Mouse (Mus musculus) forebrain, embryonic 14.5 days (tissue): ENCODE measurements around the gene 1700030J22Rik. TPM values are rescaled to one million over a fixed set of nuclear protein-coding genes. Genes with fewer than 3 reads are reported as not detected.

Experiments used
- ATAC-seq: fragments of 200-750 bp; cut with Nextera tagmentation; 2 replicates; pipeline ENCODE4 v1.8.0; 2017; ENCODE audit warnings: mild to moderate bottlenecking, moderate library complexity
- DNase-seq: peaks from one replicate; pipeline ENCODE4 v3.0.0-alpha.2; 2015; ENCODE audit warnings: low spot score
- H3K27ac ChIP-seq: fragments of 300-500 bp; sonication (generic); 2 replicates; pipeline ENCODE4 v1.5.1; 2014; ENCODE audit warnings: low read depth, mild to moderate bottlenecking, control low read depth, low read length, moderate library complexity
- H3K27me3 ChIP-seq: fragments of 300-500 bp; sonication (generic); replicated peaks from 2 replicates; pipeline ENCODE4 v1.6.1; 2014; ENCODE audit warnings: low read length, control low read depth, mixed read lengths; ENCODE audit not compliant: control insufficient read depth, insufficient read depth
- H3K36me3 ChIP-seq: fragments of 300-500 bp; sonication (generic); 2 replicates; pipeline ENCODE4 v1.6.1; 2014; ENCODE audit warnings: low read length, control low read depth; ENCODE audit not compliant: control insufficient read depth, insufficient read depth
- H3K4me1 ChIP-seq: fragments of 300-500 bp; sonication (generic); 2 replicates; pipeline ENCODE4 v1.6.1; 2014; ENCODE audit warnings: antibody characterized with exemption, low read length, control low read depth; ENCODE audit not compliant: control insufficient read depth, insufficient read depth
- H3K4me2 ChIP-seq: fragments of 300-500 bp; sonication (generic); 2 replicates; pipeline ENCODE4 v1.6.1; 2014; ENCODE audit warnings: mild to moderate bottlenecking, control low read depth, low read length
- H3K4me3 ChIP-seq: fragments of 300-500 bp; sonication (generic); 2 replicates; pipeline ENCODE4 v1.5.1; 2014; ENCODE audit warnings: low read depth, low read length, control low read depth
- H3K9ac ChIP-seq: fragments of 300-500 bp; sonication (generic); 2 replicates; pipeline ENCODE4 v1.6.1; 2014; ENCODE audit warnings: mild to moderate bottlenecking, low read length, control low read depth, moderate library complexity
- H3K9me3 ChIP-seq: fragments of 300-500 bp; sonication (generic); replicated peaks from 2 replicates; pipeline ENCODE4 v1.6.1; 2016; ENCODE audit warnings: low read length, control low read depth, mixed read lengths; ENCODE audit not compliant: control insufficient read depth
- WGBS: fragments of 180-500 bp; shearing (Covaris S2); extraction: QIAGEN DNeasy Blood & Tissue Kit; methylation state at CpG from one replicate; pipeline ENCODE4 v1.1.7; 2014; 5-methylcytosine and 5-hydroxymethylcytosine counted together
- polyA plus RNA-seq: library from polyadenylated mRNA; unstranded; fragments of >200 nt; fragmentation: Nextera tagmentation; extraction: Ambion mirVana; gene quantifications from 2 replicates; pipeline ENCODE4 v1.2.1, GENCODE M21; 2014

1700030J22Rik gene
- polyA plus RNA-seq, 1 experiment from 2014 or later, result 3.9 TPM

- ATAC-seq (no peak), DNase-seq (no peak)
- Histone ChIP-seq H3K4me2 (no peak overlapping the region), H3K4me1 (no peaks in the 10 kb centered on the region), H3K9me3 (no peaks in the 10 kb centered on the region), H3K36me3 (no peaks in the 10 kb centered on the region), H3K27ac (no peak overlapping the region), H3K27me3 (no peaks in the 10 kb centered on the region), H3K4me3 (no peak overlapping the region), H3K9ac (no peak overlapping the region)
- 39% methylated on average over 5 of the region's 5 CpGs for WGBS
Measured at GRCm38 (mm10) chr8:116975066-116975465, 3.7 kb downstream of the 1700030J22Rik start.

DNA sequence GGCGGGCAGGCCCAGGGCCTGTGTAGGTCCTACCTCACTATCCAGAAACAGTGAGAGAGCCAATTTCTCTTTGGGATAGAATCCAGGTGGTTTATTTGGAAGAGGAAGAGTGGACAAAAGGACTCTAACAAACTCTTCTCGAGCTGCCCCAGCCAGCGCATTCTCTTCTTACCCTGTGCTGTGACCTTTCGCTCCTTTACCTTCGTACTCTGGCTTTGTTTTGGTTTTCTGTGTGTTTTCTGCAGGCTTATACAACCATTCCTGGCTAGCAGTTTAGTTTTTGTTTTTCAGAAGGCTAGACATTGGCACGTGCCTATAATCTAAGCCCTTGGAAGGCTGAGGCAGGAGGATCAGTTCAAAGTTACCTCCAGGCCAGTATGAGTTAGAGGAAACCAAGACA is 9.2 kb downstream of the 1700030J22Rik start:
- Histone ChIP-seq H3K36me3 (no peaks in the 10 kb centered on the region), H3K4me1 (no peaks in the 10 kb centered on the region), H3K4me2 (no peak overlapping the region), H3K9me3 (no peaks in the 10 kb centered on the region), H3K9ac (no peak overlapping the region), H3K27ac (no peak overlapping the region), H3K4me3 (no peak overlapping the region), H3K27me3 (no peaks in the 10 kb centered on the region)
- DNase-seq (no peak), ATAC-seq (no peak)
- 85% methylated on average over 6 of the region's 6 CpGs for WGBS

- ATAC-seq (no peak), DNase-seq (no peak)
- Histone ChIP-seq H3K27me3 (no peaks in the 10 kb centered on the region), H3K9me3 (no peaks in the 10 kb centered on the region), H3K4me2 (no peak overlapping the region), H3K4me3 (no peak overlapping the region), H3K27ac (no peak overlapping the region), H3K9ac (no peak overlapping the region), H3K36me3 (peaks cover 56% of the 10 kb centered on the region), H3K4me1 (no peaks in the 10 kb centered on the region)
- 94% methylated on average over 9 of the region's 9 CpGs for WGBS
Measured at GRCm38 (mm10) chr8:116954415-116954814, 24.3 kb downstream of the 1700030J22Rik start.

GRCm38 (mm10) chr8:116952428-116952827 is 26.3 kb downstream of the 1700030J22Rik start:
- DNase-seq (no peak), ATAC-seq (no peak)
- Histone ChIP-seq H3K4me3 (no peak overlapping the region), H3K4me2 (no peak overlapping the region), H3K27me3 (no peaks in the 10 kb centered on the region), H3K36me3 (peaks cover 40% of the 10 kb centered on the region), H3K4me1 (no peaks in the 10 kb centered on the region), H3K9me3 (no peaks in the 10 kb centered on the region), H3K9ac (no peak overlapping the region), H3K27ac (no peak overlapping the region)
- WGBS, result 93% methylated on average over 8 of the region's 8 CpGs

- Histone ChIP-seq H3K4me1 (no peaks in the 10 kb centered on the region), H3K9ac (no peak overlapping the region), H3K4me3 (no peak overlapping the region), H3K27ac (no peak overlapping the region), H3K4me2 (no peak overlapping the region), H3K36me3 (peaks cover 34% of the 10 kb centered on the region), H3K9me3 (no peaks in the 10 kb centered on the region), H3K27me3 (no peaks in the 10 kb centered on the region)
- DNase-seq, result no peak
- 94% methylated on average over 2 of the region's 2 CpGs for WGBS
- no peak for ATAC-seq
Measured at GRCm38 (mm10) chr8:116951778-116952177, 27.0 kb downstream of the 1700030J22Rik start.

- no peak overlapping the region for H3K4me3 ChIP-seq
- no peak overlapping the region for H3K4me2 ChIP-seq
- DNase-seq, result peak; percentile 33
- H3K27me3 ChIP-seq, result no peaks in the 10 kb centered on the region
- peaks cover 30% of the 10 kb centered on the region for H3K36me3 ChIP-seq
- 74% methylated on average over 5 of the region's 5 CpGs for WGBS
- H3K27ac ChIP-seq, result no peak overlapping the region
- H3K9ac ChIP-seq, result no peak overlapping the region
- no peaks in the 10 kb centered on the region for H3K4me1 ChIP-seq
- no peaks in the 10 kb centered on the region for H3K9me3 ChIP-seq
- ATAC-seq, result no peak
Measured at GRCm38 (mm10) chr8:116951369-116951768, 27.4 kb downstream of the 1700030J22Rik start.

DNA sequence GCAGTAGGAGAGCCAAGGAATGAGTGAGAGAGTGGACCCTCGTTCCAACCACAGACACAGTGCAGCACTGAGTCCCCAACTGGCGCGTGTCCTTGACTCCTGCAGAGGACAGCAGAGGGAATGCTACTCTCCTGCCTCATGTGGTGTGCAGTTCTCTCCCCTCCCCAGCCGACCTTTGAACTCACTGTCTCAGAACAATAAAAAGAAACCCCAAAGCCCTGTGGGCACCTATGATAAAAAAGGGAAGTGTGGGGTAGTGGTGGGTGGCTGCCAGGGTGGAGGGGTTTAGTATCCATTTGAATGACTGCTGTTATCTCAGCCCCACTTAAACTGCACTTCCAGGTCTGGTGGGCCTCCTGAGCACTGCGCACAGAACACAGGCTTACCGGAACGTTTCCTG is 31.2 kb downstream of the 1700030J22Rik start:
- H3K4me2 ChIP-seq, result no peak overlapping the region
- no peak overlapping the region for H3K9ac ChIP-seq
- no peaks in the 10 kb centered on the region for H3K27me3 ChIP-seq
- ATAC-seq (no peak), DNase-seq (no peak)
- WGBS, result 90% methylated on average over 7 of the region's 7 CpGs
- H3K27ac ChIP-seq, result no peak overlapping the region
- no peak overlapping the region for H3K4me3 ChIP-seq
- no peaks in the 10 kb centered on the region for H3K9me3 ChIP-seq
- 0 out of 2 replicates have a peak, but pooled peaks cover 7% of the 10 kb centered on the region for H3K36me3 ChIP-seq
- peaks cover 8% of the 10 kb centered on the region for H3K4me1 ChIP-seq

DNA sequence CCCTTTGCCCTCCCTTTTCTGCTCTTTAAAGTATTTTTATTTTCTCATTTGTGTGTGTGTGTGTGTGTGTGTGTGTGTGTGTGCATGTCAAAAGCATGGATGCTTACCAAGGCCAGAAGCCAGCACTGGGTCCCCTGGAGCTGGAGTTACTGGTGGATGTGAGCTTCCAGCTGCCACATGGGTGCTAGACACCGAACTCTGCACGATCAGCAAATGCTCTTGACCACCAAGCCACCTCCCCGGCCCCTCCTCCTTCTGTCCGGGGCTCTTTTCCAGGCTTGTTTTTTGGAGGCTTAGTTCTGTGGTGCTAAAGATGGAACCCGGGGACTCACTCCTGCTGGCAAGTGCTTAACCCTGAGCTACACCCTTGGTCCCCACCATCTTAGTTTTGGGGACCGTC is 31.9 kb downstream of the 1700030J22Rik start:
- DNase-seq, result no peak
- ATAC-seq, result no peak
- peaks cover 8% of the 10 kb centered on the region for H3K4me1 ChIP-seq
- no peak overlapping the region for H3K4me3 ChIP-seq
- H3K9ac ChIP-seq, result no peak overlapping the region
- no peak overlapping the region for H3K4me2 ChIP-seq
- H3K36me3 ChIP-seq, result 0 out of 2 replicates have a peak, but pooled peaks cover 7% of the 10 kb centered on the region
- no peaks in the 10 kb centered on the region for H3K27me3 ChIP-seq
- H3K9me3 ChIP-seq, result no peaks in the 10 kb centered on the region
- H3K27ac ChIP-seq, result no peak overlapping the region
- 88% methylated on average over 6 of the region's 6 CpGs for WGBS

- 83% methylated on average over 21 of the region's 21 CpGs for WGBS
- H3K4me2 ChIP-seq, result no peak overlapping the region
- 0 out of 2 replicates have a peak, but pooled peaks cover 7% of the 10 kb centered on the region for H3K36me3 ChIP-seq
- ATAC-seq (no peak), DNase-seq (no peak)
- H3K27ac ChIP-seq, result no peak overlapping the region
- no peak overlapping the region for H3K4me3 ChIP-seq
- H3K4me1 ChIP-seq, result peaks cover 8% of the 10 kb centered on the region
- H3K9ac ChIP-seq, result no peak overlapping the region
- H3K27me3 ChIP-seq, result no peaks in the 10 kb centered on the region
- no peaks in the 10 kb centered on the region for H3K9me3 ChIP-seq
Measured at GRCm38 (mm10) chr8:116946268-116946838, 32.4 kb downstream of the 1700030J22Rik start.
